ENCODE assay signal across 27 mouse cellular contexts in genomic region chr12:15929541-15929940, GRCm38 (mm10).
DNase-seq lines count a peak whose midpoint lies in the region; ATAC-seq and TF ChIP-seq lines count a peak whose summit lies in the region.
"Had no signal": no experiment of that assay in that cellular context is flagged by ENCODE, and none has a peak within 500 bp of the region (broad histone marks: within the 10 kb centered on the region; RNA-seq: fewer than 3 reads in every experiment).

No protein-coding gene starts in this region.

- peak; percentile 10 for DNase-seq in gastrocnemius, adult 18-20 months (ENCODE audit: low spot score)
- DNase-seq in gastrocnemius, postnatal 4 days (ENCODE audit: low spot score in 2 of 2) = no peak
- peak; percentile 28 for DNase-seq in lung, postnatal 0 days (ENCODE audit: low spot score)
- DNase-seq in lung, adult 2 months = no peak
- peak; percentile 9 for DNase-seq in CD4-positive helper T cell, adult 2 months (ENCODE audit: low read depth, low spot score)
- DNase-seq in lung, postnatal 36 days = peak; percentile 26
- DNase-seq in layer of hippocampus, postnatal 14 days (ENCODE audit: low spot score in 2 of 2) = no peak
- DNase-seq: adrenal gland, postnatal 14 days; cerebellum, adult 11 months; cerebellum, adult 9-11 months; embryo, embryonic 11 days; kidney, adult 18-20 months; kidney, postnatal 25 days; liver, embryonic 13.5 days; right cerebral cortex, adult 18-20 months; spleen, adult 18-20 months; thymus, postnatal 14 days had no signal

- no peak overlapping the region for H3K9ac ChIP-seq in lung, postnatal 0 days (replicated peaks; ENCODE audit: low read depth)
- H3K9ac ChIP-seq: embryonic facial prominence, embryonic 12.5 days; forebrain, embryonic 15.5 days; hindbrain, embryonic 15.5 days; kidney, embryonic 15.5 days; limb, embryonic 15.5 days; liver, embryonic 13.5 days had no signal

- H3K4me1 ChIP-seq in lung, postnatal 0 days (ENCODE audit: insufficient read depth, low read depth, low read length) = no peaks in the 10 kb centered on the region
- H3K4me1 ChIP-seq in lung, adult 2 months (ENCODE audit: control insufficient read depth, insufficient read depth, low read length) = no peaks in the 10 kb centered on the region
- H3K4me1 ChIP-seq: embryonic facial prominence, embryonic 12.5 days; forebrain, embryonic 10.5 days; forebrain, embryonic 15.5 days; hindbrain, embryonic 15.5 days; kidney, embryonic 15.5 days; limb, embryonic 15.5 days; liver, embryonic 13.5 days had no signal

- WGBS in lung, postnatal 0 days = 34% methylated on average over 1 of the region's 1 CpGs
- 63% methylated on average over 1 of the region's 1 CpGs for WGBS in lung, adult 2 months

- no peak overlapping the region for H3K4me3 ChIP-seq in lung, postnatal 0 days (ENCODE audit: low read depth, low read length)
- no peak overlapping the region for H3K4me3 ChIP-seq in lung, adult 2 months (replicated peaks; ENCODE audit: extremely low read depth, low read depth, low read length)
- H3K4me3 ChIP-seq: embryonic facial prominence, embryonic 12.5 days; forebrain, embryonic 10.5 days; forebrain, embryonic 15.5 days; hindbrain, embryonic 15.5 days; kidney, embryonic 15.5 days; left cerebral cortex, adult 2 months; limb, embryonic 15.5 days; liver, embryonic 13.5 days had no signal

- H3K4me2 ChIP-seq in lung, postnatal 0 days (replicated peaks; ENCODE audit: low read depth, low read length) = no peak overlapping the region
- H3K4me2 ChIP-seq: embryonic facial prominence, embryonic 12.5 days; forebrain, embryonic 15.5 days; heart, embryonic 11.5 days; hindbrain, embryonic 15.5 days; kidney, embryonic 15.5 days; limb, embryonic 15.5 days; liver, embryonic 13.5 days had no signal

- no peaks in the 10 kb centered on the region for H3K9me3 ChIP-seq in lung, postnatal 0 days (ENCODE audit: low read length)
- H3K9me3 ChIP-seq: embryonic facial prominence, embryonic 12.5 days; forebrain, embryonic 10.5 days; forebrain, embryonic 15.5 days; hindbrain, embryonic 15.5 days; kidney, embryonic 15.5 days; limb, embryonic 15.5 days; liver, embryonic 13.5 days had no signal

- no peak overlapping the region for H3K27ac ChIP-seq in lung, postnatal 0 days (ENCODE audit: low read length)
- H3K27ac ChIP-seq: embryonic facial prominence, embryonic 12.5 days; forebrain, embryonic 10.5 days; forebrain, embryonic 15.5 days; hindbrain, embryonic 15.5 days; kidney, embryonic 15.5 days; left cerebral cortex, adult 2 months; limb, embryonic 15.5 days; liver, embryonic 13.5 days had no signal

- H3K27me3 ChIP-seq in lung, postnatal 0 days (replicated peaks; ENCODE audit: insufficient read depth, low read length) = no peaks in the 10 kb centered on the region
- H3K27me3 ChIP-seq: CH12.LX; embryonic facial prominence, embryonic 12.5 days; forebrain, embryonic 15.5 days; hindbrain, embryonic 15.5 days; kidney, embryonic 15.5 days; limb, embryonic 15.5 days; liver, embryonic 13.5 days had no signal

- H3K36me3 ChIP-seq in lung, postnatal 0 days (ENCODE audit: insufficient read depth, low read length) = no peaks in the 10 kb centered on the region
- H3K36me3 ChIP-seq: embryonic facial prominence, embryonic 12.5 days; forebrain, embryonic 10.5 days; forebrain, embryonic 15.5 days; hindbrain, embryonic 15.5 days; kidney, embryonic 15.5 days; limb, embryonic 15.5 days; liver, embryonic 13.5 days had no signal

- peak; percentile 47 for ATAC-seq in lung, postnatal 0 days
- ATAC-seq: forebrain, embryonic 15.5 days; midbrain, embryonic 16.5 days had no signal

- TF ChIP-seq EP300 in lung, postnatal 0 days (IDR thresholded peaks at IDR 0.05) = no peak

- no peak for TF ChIP-seq POLR2A in lung, adult 2 months (IDR thresholded peaks at IDR 0.05; ENCODE audit: borderline replicate concordance, extremely low read depth, low read depth, low read length)

- no peak for TF ChIP-seq CTCF in lung, postnatal 0 days (IDR thresholded peaks at IDR 0.05)
- TF ChIP-seq CTCF in lung, adult 2 months (IDR thresholded peaks at IDR 0.05; ENCODE audit: insufficient read depth, low read length) = no peak

Comparison
In these comparisons a context has a peak if more than half of its experiments do, and no peak if none do; other contexts are left out.
1. DNase-seq: peak in gastrocnemius, adult 18-20 months (single experiment), lung, postnatal 0 days (single experiment), CD4-positive helper T cell, adult 2 months (single experiment) and lung, postnatal 36 days (single experiment); none in gastrocnemius, postnatal 4 days (0 of 2), lung, adult 2 months (single experiment) and layer of hippocampus, postnatal 14 days (0 of 2).